Mouse (Mus musculus): ENCODE data around the gene Tmod2. TPM values are rescaled to one million over a fixed set of nuclear protein-coding genes. Genes with fewer than 3 reads are reported as not detected.

The Tmod2 gene
- polyA plus RNA-seq, 1 experiment, result not detected

DNA sequence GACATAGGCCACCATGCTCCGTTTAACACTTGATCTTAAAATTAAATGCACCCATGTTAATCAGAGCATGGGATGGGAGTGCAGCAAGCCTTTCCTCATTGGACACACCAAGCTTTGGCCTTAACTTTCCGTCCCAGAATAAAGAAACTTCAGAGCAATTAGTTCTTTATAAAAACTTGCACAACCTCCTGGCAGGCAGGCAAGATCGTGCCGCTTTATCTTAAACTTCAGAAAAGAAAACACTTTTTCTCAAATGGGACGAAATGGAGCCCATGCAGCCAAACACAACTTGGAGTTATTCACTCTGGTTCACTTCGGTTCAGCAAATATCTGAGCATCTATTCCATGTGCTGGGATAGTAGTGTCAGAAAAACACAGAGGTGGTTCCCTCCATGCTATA, 31.8 kb downstream of the Tmod2 start:
- no peak overlapping the region for H3K4me3 ChIP-seq (ENCODE audit: insufficient read depth, low read length)
- H3K27ac ChIP-seq (ENCODE audit: insufficient read depth, low read depth, low read length), result no peak overlapping the region
- TF ChIP-seq CTCF (IDR thresholded peaks at IDR 0.05; ENCODE audit: low read depth, low read length) (no peak), POLR2A (IDR thresholded peaks at IDR 0.05; ENCODE audit: borderline replicate concordance, low read depth, low read length) (no peak)
- H3K4me1 ChIP-seq (ENCODE audit: control insufficient read depth, insufficient read depth, low read length), result no peaks in the 10 kb centered on the region

DNA sequence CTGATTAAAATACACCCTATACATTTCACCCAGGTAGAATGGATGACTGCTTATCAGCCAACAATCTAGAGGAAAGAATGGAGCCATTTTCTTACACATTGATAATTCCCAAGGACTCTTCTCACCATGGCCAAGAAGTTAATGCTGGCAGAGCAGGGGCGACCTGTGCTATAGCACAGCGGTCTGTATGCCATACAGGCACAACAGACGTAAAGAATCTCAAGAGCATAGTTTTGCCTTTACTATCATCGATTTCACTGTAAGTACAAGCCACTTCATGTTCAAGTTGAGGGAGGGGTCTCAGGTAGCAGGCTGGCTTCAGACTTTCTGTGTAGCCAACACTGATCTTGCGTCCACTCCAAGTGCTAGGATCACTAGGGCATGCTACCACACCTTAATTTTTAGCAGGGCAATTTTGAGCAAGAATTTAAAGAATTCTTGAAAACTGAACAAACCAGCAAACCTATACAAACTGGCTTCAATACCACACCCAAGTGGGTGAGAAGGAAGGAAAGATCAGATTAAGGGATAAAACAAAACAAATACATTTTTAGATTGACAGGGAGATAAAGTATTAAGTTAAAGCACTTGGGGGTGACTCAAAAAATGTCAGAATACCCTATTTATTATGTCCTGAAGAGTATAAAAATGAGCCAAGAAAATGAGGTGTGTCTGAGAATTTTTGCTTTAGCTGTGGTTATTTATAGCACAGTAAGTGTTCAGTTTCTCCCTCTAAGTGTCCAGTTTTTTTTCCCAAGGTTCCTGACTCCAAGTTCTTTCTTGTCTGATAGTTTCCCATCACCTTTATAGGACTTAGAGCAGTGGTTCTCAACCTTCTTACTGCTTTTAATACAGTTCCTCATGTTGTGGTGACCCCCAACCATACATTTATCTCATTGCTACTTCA, 39.8 kb downstream of the Tmod2 start:
- Histone ChIP-seq H3K27ac (ENCODE audit: insufficient read depth, low read depth, low read length) (no peak overlapping the region), H3K4me1 (ENCODE audit: control insufficient read depth, insufficient read depth, low read length) (peaks cover 10% of the 10 kb centered on the region), H3K4me3 (ENCODE audit: insufficient read depth, low read length) (no peak overlapping the region)
- TF ChIP-seq CTCF (IDR thresholded peaks at IDR 0.05; ENCODE audit: low read depth, low read length), result no peak
- no peak for TF ChIP-seq POLR2A (IDR thresholded peaks at IDR 0.05; ENCODE audit: borderline replicate concordance, low read depth, low read length)

DNA sequence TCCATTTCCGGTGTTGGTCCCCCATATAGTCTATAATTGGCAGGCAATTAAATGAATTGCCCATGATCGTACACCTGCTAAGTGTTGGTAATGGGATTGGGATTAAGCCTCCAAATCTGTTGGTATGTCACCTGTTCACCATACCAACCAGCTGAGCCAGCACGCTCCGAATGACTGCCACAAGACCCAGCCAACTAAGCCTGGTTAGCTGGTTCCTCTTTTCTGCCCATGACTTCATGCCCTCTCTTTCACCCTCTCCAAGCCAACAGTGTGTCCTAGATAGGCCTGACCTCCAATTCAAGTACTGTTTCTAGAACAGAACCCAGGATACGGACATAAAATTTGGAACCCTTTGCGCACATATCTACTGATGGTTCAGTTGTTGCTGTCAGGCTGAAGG, 42.7 kb downstream of the Tmod2 start:
- Histone ChIP-seq H3K4me3 (ENCODE audit: insufficient read depth, low read length) (no peak overlapping the region), H3K27ac (ENCODE audit: insufficient read depth, low read depth, low read length) (no peak overlapping the region), H3K4me1 (ENCODE audit: control insufficient read depth, insufficient read depth, low read length) (peaks cover 10% of the 10 kb centered on the region)
- TF ChIP-seq POLR2A (IDR thresholded peaks at IDR 0.05; ENCODE audit: borderline replicate concordance, low read depth, low read length), result no peak
- TF ChIP-seq CTCF (IDR thresholded peaks at IDR 0.05; ENCODE audit: low read depth, low read length), result no peak

DNA sequence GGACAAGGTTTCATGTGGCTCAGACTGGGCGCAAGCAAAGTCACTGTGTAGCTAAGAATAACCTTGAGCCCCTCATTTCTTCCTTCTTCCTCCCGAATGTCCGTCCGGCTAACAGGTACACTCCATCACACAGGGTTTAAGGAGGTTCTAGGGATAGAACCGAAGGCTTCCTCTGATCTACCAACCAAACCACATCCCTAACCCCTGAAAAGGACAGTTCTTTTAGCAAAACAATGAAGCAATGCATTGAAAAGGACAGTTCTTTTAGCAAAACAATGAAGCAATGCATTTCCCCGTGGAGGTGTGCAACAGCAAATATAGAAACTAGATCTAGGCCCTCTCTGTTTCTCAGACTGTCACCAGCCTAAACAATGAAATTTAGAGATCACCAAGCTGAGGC, 46.2 kb downstream of the Tmod2 start:
- no peak overlapping the region for H3K27ac ChIP-seq (ENCODE audit: insufficient read depth, low read depth, low read length)
- TF ChIP-seq CTCF (IDR thresholded peaks at IDR 0.05; ENCODE audit: low read depth, low read length) (no peak), POLR2A (IDR thresholded peaks at IDR 0.05; ENCODE audit: borderline replicate concordance, low read depth, low read length) (no peak)
- H3K4me3 ChIP-seq (ENCODE audit: insufficient read depth, low read length), result no peak overlapping the region
- peaks cover 12% of the 10 kb centered on the region for H3K4me1 ChIP-seq (ENCODE audit: control insufficient read depth, insufficient read depth, low read length)

- H3K4me3 ChIP-seq (ENCODE audit: insufficient read depth, low read length), result no peak overlapping the region
These were observed 47.5 kb downstream of the Tmod2 start for GRCm38 (mm10) chr9:75563622-75564021.

GRCm38 (mm10) chr9:75563176-75563575, 47.9 kb downstream of the Tmod2 start:
- Histone ChIP-seq H3K4me3 (ENCODE audit: insufficient read depth, low read length) (no peak overlapping the region), H3K27ac (ENCODE audit: insufficient read depth, low read depth, low read length) (no peak overlapping the region), H3K4me1 (ENCODE audit: control insufficient read depth, insufficient read depth, low read length) (peaks cover 4% of the 10 kb centered on the region; the same call in 1 of the 2 replicates)
- no peak for TF ChIP-seq POLR2A (IDR thresholded peaks at IDR 0.05; ENCODE audit: borderline replicate concordance, low read depth, low read length)
- no peak for TF ChIP-seq CTCF (IDR thresholded peaks at IDR 0.05; ENCODE audit: low read depth, low read length)

More at GRCm38 (mm10) chr9:75563622-75564021, 47.5 kb downstream of the Tmod2 start:
- TF ChIP-seq POLR2A (IDR thresholded peaks at IDR 0.05; ENCODE audit: borderline replicate concordance, low read depth, low read length), result no peak
- Histone ChIP-seq H3K27ac (ENCODE audit: insufficient read depth, low read depth, low read length) (no peak overlapping the region), H3K4me1 (ENCODE audit: control insufficient read depth, insufficient read depth, low read length) (peaks cover 7% of the 10 kb centered on the region)

- no peak for TF ChIP-seq CTCF (IDR thresholded peaks at IDR 0.05; ENCODE audit: low read depth, low read length)
- no peak for TF ChIP-seq POLR2A (IDR thresholded peaks at IDR 0.05; ENCODE audit: borderline replicate concordance, low read depth, low read length)
- H3K4me3 ChIP-seq (ENCODE audit: insufficient read depth, low read length), result no peak overlapping the region
- peaks cover 14% of the 10 kb centered on the region for H3K4me1 ChIP-seq (ENCODE audit: control insufficient read depth, insufficient read depth, low read length)
- H3K27ac ChIP-seq (ENCODE audit: insufficient read depth, low read depth, low read length), result no peak overlapping the region
These were observed 50.0 kb downstream of the Tmod2 start for GRCm38 (mm10) chr9:75561040-75561669.

DNA sequence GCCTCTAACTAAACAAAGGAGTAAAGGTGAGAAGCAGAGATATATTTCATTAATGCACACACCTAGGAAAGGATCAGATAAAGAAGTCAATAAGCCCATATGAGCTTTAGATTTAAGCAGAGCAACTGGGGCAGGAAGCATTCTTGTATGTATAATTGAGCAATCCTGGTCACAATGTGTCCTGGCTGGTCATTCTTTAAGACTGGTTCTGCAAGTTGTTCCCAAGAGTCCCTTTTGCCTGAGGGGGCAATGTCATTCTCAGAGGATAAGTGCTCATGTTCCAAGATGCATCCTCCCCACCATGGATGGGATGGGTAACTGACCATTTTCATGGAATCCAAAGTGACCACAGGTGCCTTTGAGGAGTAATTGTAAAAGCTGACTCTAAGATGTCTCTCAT, 50.8 kb downstream of the Tmod2 start:
- Histone ChIP-seq H3K27ac (ENCODE audit: insufficient read depth, low read depth, low read length) (no peak overlapping the region), H3K4me1 (ENCODE audit: control insufficient read depth, insufficient read depth, low read length) (peaks cover 16% of the 10 kb centered on the region), H3K4me3 (ENCODE audit: insufficient read depth, low read length) (no peak overlapping the region)
- TF ChIP-seq POLR2A (IDR thresholded peaks at IDR 0.05; ENCODE audit: borderline replicate concordance, low read depth, low read length) (no peak), CTCF (IDR thresholded peaks at IDR 0.05; ENCODE audit: low read depth, low read length) (no peak)

GRCm38 (mm10) chr9:75559512-75560012, 51.6 kb downstream of the Tmod2 start, which contains the start of gene Tmod3:
Tmod3 (minus strand) TSS chr9:75559657.
- H3K27ac ChIP-seq (ENCODE audit: insufficient read depth, low read depth, low read length), result peak within 1 kb of the TSS; percentile 72

More at GRCm38 (mm10) chr9:75559512-75560012, 51.6 kb downstream of the Tmod2 start, which contains the start of gene Tmod3:
- Histone ChIP-seq H3K4me3 (ENCODE audit: insufficient read depth, low read length) (peak within 1 kb of the TSS; percentile 91), H3K4me1 (ENCODE audit: control insufficient read depth, insufficient read depth, low read length) (peaks cover 21% of the 10 kb centered on the region)
- no peak for TF ChIP-seq POLR2A (IDR thresholded peaks at IDR 0.05; ENCODE audit: borderline replicate concordance, low read depth, low read length)
- TF ChIP-seq CTCF (IDR thresholded peaks at IDR 0.05; ENCODE audit: low read depth, low read length), result no peak

Measured in bone marrow macrophage, adult 2 months (primary cell).